Mouse (Mus musculus) ovary, postnatal 36 days (tissue): ENCODE measurements around the gene H2afv.
"Not testable (repeated sequence)": the region's sequence is repeated elsewhere in the genome, so short reads cannot be mapped to it uniquely, and the experiment has no call there.

Source experiments
- DNase-seq: peaks from one replicate; pipeline ENCODE4 v3.0.0; 2022; ENCODE audit warnings: low spot score, mixed read lengths

Gene H2afv

DNA sequence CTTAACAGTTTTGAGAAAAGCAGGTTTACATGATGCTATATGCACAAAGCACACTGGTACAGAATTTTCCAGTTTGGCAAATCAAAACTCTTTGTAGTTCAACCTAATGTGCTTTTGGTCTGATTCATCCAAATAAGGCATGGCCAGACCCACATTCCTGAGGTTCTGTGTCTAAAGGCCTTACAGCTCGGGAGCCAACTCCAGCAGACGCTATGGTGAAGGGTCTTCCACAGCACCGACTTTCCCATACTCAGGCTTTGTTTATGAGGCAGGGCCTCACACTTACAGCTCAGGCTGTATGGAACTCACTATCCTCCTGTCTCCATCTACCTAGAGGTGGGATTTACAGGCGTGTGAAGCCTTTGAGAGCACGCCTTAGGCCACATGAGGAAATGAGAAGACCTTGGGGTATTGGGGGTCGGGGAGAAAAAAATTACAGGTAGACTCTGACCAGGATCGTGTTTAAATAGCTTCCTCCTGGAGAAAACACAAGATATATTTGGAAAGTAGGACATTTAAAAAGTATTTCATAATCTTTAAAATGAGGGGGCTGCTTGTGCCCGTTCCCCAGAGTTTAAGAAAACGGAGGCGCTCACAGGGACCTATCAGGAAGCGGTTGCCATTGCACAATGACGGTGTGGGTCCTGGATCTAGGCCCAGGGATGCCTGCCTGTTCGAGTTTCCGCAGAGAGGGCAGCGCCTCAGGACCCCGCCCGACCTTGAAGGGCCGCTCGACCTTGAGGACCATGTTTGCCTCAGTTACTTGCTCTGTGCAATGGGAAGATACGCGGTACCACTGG lies 29.3 kb downstream of the H2afv start, which contains the start of gene Ppia:
TSS of gene Ppia (plus strand) at position 693 of the 800 bp plus-strand sequence.
- no peak for DNase-seq

DNA sequence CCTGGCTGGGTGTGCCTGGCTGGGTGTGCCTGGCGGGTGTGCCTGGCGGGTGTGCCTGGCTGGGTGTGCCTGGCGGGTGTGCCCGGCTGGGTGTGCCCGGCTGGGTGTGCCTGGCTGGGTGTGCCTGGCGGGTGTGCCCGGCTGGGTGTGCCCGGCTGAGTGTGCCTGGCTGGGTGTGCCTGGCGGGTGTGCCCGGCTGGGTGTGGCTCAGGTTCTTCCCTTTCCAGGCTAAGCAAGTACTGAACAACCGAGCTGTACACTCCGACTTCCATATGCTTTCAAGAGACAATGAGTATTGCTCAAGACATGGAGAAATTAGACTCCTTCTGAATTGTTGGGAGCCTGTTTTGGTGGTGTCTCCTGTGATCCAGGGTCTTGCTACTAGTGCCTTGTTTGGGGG lies 31.0 kb downstream of the H2afv start:
- no peak for DNase-seq

DNA sequence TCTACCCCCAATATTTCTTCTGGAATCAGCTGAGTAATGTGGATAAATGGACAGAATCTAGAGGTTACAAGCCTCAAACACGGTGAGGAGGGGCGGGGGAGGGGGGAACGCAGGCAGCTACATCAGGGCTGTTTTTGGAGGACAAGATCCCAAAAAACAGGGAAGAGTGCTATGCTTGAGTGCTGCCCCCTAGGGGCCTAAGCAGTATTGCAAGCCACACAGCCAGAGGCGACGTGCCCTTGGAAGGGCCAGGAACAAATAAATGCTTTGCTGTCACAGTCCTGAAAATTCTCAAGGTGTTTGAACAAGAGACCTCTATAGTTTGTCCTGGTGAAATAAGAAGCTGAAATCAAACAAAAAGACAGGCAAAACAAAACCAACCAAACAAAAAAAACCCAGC lies 32.6 kb downstream of the H2afv start:
- DNase-seq = peak; percentile 78

DNA sequence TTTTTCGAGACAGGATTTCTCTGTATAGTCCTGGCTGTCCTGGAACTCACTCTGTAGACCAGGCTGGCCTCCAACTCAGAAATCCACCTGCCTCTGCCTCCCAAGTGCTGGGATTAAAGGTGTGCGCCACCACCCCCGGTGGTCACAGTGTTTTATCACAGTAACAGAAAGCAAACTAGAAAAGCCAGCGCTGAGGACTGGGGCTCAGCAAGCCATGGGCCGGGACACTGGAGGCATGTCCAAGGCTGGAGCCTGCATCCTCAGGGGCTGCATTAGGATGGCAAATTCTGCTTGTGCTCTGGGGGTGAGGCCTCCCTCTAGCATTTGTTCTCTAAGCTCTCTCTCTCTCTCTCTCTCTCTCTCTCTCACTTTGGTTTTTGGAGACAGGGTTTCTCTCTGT lies 33.5 kb downstream of the H2afv start:
- DNase-seq = not testable (repeated sequence)

DNA sequence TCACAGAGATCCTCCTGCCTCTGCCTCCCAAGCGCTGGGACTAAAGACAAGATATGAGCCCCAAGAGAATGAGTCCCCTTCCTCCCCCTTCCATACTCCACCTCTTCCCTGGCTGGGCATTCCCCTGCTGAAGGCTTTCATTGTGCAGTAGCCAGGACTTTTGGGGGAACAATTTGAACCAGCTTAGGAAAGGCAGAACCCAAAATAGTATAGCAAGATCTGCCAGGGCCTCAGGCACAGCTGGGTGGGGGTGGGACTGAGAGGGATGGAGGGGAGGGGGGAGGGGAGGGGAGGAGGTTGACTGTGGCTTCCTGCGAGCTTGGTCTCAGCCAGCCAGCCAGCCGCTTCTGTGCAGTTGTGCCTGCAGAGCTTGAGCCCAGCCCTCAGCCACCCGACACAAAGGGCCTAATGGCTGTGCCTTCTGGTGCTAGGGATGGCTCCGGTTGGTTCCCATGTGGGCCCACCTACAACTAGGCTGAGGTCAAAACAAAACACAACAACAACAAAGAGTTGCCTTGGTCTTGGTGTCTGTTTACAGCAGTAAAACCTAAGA lies 34.1 kb downstream of the H2afv start:
- DNase-seq = no peak

DNA sequence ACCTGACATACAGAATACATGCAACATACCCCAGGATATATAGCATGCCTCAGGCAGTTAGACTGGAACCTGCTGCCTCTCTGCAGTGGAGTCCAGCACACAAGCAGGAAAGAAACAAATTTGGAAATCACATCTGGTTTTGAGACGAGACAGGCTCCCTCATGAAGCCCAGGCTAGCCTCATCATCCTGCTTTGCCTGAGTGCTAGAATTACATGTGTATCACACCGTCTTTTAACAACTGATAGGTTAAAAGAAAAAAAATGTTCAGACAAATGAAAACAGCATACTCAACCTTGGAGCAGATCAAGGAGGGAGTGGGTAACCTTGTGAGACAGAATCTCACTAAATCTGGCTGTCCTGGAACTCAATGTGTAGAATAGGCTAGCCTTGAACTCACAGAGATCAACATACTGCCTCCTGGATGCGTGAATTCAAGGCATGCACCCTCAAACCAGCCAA lies 37.1 kb downstream of the H2afv start:
- DNase-seq = no peak

DNA sequence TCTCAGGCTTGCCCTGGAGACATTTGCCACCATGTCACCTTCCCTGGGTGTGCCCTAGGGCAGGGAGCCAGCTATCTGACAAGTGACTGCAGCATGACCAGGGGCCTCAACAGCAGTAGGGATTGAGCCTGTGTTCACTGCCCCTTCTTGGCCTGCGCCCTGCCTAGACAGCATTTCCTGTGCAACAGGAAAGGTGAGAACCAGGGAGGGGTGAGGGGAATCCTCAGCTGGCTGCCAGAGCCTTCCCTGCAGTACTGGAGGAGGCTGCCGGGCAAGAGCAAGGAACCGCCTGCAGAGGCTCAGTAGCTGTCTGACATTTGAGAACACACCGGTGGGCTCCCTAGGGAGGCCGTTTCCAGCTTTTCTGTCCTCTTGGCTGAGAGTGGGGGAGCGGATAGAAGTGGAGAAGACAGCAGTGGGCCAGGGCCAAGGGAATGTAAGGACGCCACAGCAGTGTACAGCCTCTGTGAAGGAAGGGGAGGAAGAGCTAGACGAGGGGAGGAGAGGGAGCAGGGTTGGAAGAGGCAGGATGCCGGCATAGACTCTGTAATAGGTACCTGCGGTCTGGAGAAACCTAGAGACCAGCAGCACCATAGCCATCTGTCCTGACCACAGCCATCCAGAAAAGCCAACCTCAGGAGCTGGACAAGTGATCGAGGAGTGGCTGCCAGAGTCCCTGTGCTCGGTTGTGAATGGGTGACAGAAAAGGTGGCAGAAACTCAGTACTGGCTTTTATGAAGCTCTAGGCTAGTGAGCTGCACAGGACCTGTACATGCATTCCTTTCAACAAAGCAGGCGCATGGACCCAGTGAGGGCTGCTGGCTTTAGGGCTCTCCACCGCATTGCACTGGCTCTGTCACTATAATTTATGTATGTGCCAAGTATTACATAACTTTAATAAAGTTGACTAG lies 37.7 kb downstream of the H2afv start:
- peak; percentile 38 for DNase-seq

DNA sequence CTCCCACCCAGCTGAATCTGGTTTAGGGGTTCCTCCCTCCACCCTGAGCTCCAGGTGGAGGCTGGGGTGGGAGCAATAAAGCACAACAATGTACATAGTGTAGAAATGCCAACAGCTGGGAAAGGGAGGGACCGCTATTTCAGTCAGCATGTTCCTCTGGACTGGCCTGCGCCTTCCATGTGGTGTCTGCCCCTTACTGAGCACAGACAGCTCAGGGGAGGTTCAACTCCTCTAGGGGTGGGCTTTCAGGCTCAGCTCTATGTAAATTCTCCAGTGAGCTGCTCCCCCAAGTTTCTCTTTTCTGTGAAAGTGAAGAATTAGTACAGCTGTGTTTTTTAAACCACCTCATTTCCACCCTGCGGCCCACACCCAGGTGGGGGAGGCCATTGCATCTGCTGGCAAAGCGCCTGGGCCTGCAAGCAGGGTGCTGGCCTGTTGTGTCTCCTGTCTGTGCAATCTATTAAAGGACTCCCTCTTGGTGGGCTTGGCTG lies 38.6 kb downstream of the H2afv start:
- peak; percentile 35 for DNase-seq

DNA sequence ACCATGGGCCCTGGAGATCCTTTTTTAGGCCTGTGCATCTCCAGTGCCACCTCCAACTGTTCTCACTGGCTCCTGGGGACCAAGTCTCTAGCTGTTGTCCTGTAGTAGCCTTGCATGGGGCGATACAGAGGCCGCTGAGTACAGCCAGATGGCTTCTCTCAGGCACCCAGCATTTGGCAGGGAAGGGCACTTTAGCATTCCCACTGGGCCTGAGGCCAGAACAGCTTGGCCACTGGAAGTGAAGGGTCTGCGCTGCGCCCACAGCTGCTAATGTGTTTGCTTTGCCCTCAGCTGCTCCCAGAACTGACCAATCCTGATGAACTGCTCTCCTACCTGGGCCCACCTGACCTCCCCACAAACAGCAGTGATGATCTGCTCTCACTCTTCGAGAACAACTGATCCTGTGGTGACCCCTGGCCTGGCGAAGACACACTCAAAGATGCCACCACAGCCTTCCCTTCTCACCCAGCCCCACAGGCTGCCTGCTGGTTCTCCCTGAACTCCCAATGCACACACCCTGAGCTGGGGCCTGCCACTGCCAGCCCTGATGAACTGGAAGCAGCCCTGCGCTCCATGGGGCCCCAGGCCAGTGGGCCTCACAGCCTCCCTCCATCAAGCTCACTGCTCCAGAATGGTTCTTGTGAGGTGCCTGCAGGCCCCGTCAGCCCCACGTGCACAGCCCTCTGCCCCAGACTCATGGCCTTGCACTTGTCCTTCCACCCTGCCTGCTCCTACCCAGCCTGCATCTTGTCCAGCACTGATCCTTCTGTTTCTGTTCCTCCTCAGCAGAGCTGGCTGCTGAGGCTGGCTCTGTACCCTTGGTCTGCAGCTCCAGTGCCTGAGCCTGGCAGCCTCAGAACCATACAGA lies 39.3 kb downstream of the H2afv start:
- peak; percentile 47 for DNase-seq

DNA sequence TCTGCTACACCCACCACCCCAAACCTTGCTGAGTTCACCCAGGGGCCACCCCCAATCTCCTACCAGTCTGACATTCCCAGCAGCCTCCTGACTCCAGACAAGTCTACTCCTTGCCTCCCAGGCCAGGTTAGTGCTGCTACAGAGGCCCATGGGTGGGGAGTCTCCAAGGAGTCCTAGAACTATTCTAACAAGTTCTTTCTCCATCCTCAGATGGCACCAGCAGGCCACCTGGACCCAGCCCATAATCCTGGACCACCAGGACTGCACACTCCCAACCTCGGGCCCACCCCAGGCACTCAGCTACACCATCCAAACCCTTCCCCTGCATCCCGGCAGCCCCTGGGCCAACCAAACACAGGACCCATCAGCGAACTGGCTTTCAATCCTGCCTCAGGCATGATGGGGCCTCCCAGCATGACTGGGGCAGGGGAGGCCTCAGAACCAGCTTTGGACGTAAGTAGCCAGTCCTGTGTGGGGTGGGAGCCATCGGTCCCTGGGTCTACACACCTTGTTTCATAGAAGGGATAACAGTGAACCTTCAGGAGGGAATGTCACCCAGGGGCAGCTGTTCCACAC lies 40.3 kb downstream of the H2afv start:
- no peak for DNase-seq

DNA sequence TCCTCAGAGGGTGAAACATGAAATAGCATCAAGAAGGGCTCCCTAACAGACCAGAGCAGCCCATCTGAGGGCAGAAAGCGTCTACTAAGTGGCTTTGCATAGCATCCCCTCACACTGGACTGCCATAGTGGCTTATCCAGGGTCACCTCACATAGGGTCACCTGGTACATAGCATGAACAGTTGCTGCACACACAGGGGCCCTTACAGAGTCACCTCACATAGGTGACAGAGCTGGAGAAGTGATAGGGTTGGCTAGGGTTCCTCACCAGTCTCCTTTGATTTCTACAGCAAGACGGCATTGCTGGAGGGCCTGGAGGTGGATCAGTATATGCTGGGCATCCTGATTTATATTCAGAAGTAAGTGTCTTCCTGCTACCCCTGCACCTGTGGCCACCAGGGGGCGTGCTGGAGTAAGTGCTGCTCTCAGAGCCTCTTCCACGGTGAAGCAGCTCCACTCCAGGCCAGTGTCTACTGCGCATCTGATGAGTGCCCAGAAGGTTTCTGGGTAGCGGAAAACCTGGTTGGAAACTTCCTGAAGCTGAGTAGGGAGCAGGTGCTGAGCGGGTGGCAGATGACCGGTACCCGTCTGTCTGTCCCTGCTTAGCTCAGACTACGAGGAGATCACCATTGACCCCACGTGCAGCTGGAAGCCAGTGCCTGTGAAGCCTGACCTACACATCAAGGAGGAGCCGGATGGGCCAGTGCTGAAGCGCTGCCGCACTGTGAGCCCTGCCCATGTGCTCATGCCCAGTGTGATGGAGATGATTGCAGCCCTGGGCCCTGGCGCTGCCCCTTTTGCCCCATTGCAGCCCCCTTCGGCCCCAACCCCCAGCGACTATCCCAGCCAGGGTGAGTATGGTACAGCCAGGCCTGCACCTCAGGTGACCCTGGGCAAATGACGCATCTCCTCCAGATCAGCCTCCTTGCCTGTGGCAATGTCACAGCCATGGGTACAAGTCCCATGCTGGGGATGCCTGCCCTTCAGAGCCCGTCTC lies 41.4 kb downstream of the H2afv start:
- peak; percentile 68 for DNase-seq

DNA sequence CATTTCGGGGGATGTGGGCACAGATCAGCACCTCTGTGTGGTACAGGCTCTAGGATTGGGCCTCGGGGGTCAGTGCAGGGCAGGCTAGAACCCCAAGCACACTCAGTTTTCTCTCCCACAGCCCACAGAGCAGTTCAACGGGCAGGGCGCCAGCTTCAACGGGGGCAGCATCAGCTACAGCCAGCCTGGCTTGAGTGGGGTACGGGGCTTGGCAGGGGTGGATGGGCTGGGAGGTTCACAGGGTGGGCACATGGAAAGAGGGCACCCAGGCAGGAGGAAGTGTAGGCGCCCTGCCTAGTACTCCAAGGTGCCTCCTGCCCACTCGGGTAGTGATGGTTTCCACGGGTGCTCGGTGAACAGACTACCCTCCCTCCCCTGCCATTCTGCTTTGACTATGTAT lies 46.1 kb downstream of the H2afv start:
- DNase-seq = no peak

DNA sequence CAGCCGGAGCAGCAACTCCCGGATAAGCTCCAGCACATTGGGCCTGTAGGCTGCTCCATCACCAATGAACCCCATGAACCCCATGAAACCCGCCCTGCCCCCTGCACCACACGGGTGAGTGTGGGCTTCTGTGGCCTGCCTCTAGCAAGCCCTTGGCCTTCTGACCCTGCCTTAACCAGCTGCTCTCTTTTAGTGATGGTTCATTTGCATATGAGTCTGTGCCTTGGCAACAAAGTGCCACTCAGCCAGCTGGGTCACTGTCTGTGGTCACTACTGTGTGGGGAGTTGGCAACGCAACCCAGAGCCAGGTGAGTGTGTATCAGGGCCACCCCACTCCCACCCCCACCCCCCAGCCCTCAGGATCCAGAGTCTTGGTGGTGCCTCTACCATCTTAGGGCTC lies 48.7 kb downstream of the H2afv start:
- DNase-seq = no peak

DNA sequence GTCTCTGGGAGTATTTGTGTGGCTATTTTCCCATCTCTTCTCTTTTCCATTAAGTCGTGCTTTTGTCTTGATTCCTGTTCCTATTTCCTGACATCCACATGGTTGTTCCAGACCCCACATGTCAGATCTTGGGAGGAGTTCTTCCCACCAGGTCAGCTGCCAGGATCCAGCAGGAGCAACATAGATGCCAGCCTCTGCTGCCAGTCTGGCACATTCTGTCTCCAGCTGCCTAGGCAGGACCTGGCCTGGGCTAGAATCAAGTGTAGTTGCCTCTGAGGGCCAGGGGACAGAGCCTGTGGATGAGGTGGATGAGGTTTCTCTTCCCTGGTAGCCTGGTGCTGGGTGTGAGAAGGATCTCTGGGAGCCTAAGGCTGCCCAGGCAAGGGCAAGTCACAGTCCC lies 50.4 kb downstream of the H2afv start:
- no peak for DNase-seq

DNA sequence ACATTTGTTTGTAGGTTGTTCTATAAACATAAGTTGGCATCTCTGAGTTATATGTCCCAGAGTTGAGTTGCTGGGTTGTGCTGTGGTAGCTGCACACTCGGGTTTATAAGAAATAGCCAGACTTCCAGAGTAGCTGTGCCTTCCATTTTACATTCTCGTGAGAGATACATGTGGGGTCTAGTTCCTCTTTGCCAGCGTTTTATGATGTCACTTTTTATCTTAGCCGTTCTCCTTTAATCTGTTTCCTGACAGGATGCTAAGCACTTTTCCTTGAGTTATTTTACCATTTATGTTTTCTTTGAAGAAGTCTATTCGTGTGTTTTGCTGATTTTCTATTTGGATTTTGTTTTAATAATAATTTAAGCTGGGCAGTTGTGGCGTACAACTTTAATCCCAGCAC lies 51.4 kb downstream of the H2afv start:
- DNase-seq = no peak

DNA sequence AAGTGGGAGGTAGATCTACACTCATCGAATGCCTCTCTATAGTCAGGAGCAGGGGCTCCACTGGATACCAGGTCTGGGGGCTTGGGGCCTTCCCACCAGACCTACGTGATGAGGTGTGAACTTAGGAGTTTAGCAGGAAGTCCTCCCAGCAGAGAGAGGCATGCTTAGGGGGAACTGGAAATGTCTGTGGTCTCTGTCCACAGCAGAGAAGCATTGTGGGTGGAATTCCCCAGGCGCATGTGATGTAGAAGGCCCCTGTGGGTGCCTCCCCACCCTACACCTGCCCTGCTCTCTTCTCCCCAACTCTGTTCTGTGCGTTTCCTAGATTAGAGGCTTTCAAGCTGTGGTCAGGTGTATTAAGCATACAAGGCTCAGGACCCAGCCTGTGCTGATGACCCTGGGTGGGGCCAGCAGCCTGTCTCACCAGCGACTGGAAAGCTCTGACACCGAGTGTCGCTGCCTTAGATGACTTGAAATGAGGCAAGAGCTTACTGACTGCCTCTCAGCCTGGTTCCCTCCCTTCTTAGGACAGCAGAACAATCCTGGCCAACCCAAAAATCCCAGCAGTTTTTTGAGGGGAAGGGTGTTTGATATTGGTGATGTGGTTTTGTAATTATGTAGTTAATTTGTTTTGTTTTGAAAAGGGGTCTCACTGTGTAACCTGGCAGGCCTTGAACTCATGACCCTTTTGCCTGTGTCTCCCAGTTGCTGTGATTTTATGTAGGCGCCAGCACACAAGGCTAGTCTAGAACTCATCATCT lies 52.5 kb downstream of the H2afv start:
- DNase-seq = no peak

DNA sequence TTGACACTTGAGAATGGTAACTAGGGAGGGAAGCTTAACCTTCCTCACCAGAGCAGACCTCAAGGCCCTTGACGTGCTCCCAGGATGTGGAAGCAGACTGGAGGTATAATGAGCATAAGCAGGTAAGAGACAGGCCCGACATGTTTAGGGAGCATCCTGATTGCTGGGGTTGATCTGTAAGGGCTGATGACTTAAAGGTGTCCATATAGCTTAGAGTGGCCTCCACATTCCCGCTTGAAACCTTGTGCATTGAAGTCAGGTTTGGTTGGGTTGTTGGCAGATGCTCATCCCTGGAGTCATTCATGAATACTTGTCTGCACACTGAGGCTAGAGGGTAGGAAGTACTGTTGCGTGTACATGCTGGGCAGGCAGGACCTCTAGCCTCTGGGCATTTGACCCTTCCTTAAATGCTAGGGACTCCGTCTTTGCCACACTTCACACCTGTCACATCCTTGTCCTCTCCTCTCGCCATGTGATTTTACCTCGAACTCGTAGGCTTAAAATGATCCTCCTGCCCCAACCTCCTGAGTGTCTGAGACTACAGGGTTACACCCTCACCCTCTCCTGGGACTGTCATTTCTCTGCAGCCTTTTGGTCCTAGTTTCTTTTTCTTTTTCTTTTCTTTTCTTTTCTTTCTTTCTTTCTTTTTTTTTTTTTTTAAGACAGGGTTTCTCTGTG lies 53.7 kb downstream of the H2afv start:
- no peak for DNase-seq

DNA sequence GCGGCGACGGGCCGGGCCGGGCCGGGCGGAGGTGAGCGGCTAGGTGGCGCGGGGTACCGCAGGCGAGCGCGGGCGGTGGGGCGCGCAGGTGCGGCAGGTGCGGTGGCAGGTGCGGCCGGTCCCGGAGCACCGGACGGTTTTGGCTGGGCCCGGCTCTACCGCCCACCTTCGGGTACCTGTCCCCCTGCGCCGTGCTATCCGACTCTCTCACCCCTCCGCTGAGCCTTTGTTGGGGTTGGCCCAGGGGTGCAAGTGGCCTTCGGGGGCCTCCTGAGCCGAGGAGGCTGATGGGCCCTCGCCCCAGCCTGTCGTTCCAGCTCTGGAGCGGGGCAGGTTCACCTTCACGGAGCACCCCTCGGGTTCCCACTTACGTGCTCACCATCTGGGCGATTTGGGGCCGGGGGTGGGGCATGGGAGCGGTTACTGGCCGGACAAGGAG lies 54.7 kb downstream of the H2afv start:
- no peak for DNase-seq
